Mouse (Mus musculus): ENCODE results near the gene Ptprs. TPM values are rescaled to one million over a fixed set of nuclear protein-coding genes. Genes with fewer than 3 reads are reported as not detected.

The Ptprs gene
- total and polyA plus RNA-seq, 3 experiments: 51.6 to 324 (median 80.9) TPM

DNA sequence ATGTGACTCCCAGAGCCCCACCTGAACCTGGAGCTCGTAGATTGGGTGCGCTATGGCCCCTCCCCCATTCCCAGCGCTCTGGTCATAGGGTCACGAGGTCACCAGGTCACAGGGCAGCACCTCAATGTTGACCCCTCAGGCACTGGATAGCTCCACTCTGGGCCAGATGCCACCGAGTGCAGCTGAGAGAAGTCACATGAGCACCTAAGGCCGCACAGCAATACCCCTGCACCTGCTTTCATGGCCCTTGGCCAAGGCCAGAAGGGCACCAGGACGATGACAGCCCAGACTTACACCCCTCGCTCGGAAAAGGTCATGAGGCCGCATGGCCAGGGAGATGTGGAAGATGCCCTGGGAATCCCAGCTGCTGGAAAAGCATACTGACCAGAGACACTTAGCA, 5.7 kb downstream of the Ptprs start:
- Histone ChIP-seq H3K9me3 (replicated peaks; ENCODE audit: insufficient read depth, low read length) (no peaks in the 10 kb centered on the region), H3K27me3 (ENCODE audit: control insufficient read depth in 1 of 2, insufficient read depth in 2 of 2, low read length in 2 of 2) (no peaks in the 10 kb centered on the region), H3K4me1 (ENCODE audit: control insufficient read depth in 1 of 2, insufficient read depth in 2 of 2, low read length in 2 of 2) (peaks cover 5 to 22% of the 10 kb centered on the region in 2 experiments), H3K9ac (ENCODE audit: control insufficient read depth, low read depth, low read length, poor library complexity, severe bottlenecking) (no peak overlapping the region), H3K4me3 (ENCODE audit: control insufficient read depth in 1 of 2, insufficient read depth in 1 of 2, low read depth in 2 of 2, low read length in 2 of 2) (no peak overlapping the region), H3K79me2 (ENCODE audit: control insufficient read depth, insufficient read depth, low read length, poor library complexity) (peaks cover 55% of the 10 kb centered on the region), H3K27ac (ENCODE audit: control insufficient read depth, low read depth, low read length) (no peak overlapping the region), H3K36me3 (ENCODE audit: control insufficient read depth in 1 of 2, insufficient read depth in 2 of 2, low read length in 2 of 2) (peaks cover 2 to 4% of the 10 kb centered on the region in 2 experiments; a peak in 1 of 4 replicates)
- no peak for DNase-seq (ENCODE audit: low read depth, low spot score)
- TF ChIP-seq BHLHE40 (IDR thresholded peaks at IDR 0.05; ENCODE audit: borderline replicate concordance, low read depth, low read length): no peak
- TF ChIP-seq TBP (IDR thresholded peaks at IDR 0.05; ENCODE audit: low read depth, low read length): no peak
- TF ChIP-seq KAT2A (conservative IDR thresholded peaks at IDR 0.05; ENCODE audit: low read depth, low read length): no peak
- no peak for TF ChIP-seq EP300 (IDR thresholded peaks at IDR 0.05; ENCODE audit: low read depth in 1 of 2, low read length in 2 of 2)
- no peak for TF ChIP-seq JUND (IDR thresholded peaks at IDR 0.05; ENCODE audit: low read depth, low read length)
- TF ChIP-seq NELFE (IDR thresholded peaks at IDR 0.05; ENCODE audit: low read depth, low read length): no peak
- no peak for TF ChIP-seq POLR2A (IDR thresholded peaks at IDR 0.05; ENCODE audit: control insufficient read depth in 1 of 2, insufficient read depth in 1 of 2, low read depth in 1 of 2, low read length in 2 of 2, poor library complexity in 1 of 2)
- no peak for TF ChIP-seq SMC3 (IDR thresholded peaks at IDR 0.05; ENCODE audit: low read depth, low read length)

DNA sequence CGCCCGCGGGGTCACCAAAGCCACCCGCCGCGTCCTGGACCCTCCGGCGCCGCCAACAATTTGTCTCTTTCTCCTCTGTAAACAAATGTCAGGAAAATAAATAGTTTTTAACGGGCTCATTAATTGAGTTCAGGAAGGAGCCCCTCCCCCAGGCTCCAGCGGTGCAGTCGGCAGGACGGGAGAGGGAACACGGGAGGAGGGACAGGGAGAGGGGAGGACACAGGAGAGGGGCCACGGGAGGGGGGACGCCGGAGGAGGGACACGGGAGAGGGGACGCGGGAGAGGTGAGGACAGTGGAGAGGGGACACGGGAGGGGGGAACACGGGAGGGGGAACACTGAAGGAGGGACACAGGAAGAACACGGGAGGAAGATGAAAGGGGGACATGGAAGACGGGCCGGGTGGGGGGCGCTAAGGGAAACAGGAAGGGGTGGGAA, 6.3 kb downstream of the Ptprs start:
- Histone ChIP-seq H3K27me3 (ENCODE audit: control insufficient read depth in 1 of 2, insufficient read depth in 2 of 2, low read length in 2 of 2) (no peaks in the 10 kb centered on the region), H3K4me3 (ENCODE audit: control insufficient read depth in 1 of 2, insufficient read depth in 1 of 2, low read depth in 2 of 2, low read length in 2 of 2) (no peak overlapping the region)

DNA sequence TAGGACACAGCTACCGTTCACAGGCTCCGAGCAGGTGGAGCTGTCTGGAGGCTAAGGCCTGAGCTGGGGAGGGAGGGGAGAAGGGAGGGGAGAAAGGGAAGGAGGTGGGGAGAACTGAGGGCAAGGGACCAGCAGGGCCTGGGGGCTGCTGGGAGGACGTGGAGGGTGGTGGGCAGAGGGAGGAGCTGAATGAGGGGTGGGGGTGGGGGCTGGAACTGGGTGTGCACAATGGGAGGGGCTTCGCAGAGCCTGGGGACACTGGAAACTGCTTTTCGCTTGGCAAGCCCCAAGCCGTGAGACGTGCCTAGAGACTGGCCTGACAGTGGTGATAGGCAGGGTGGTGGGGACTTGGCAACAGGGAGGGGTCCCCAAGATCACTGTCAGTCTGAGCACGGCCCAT, 7.0 kb downstream of the Ptprs start:
- no peak overlapping the region for H3K27ac ChIP-seq (ENCODE audit: control insufficient read depth, low read depth, low read length)
- peaks cover 51% of the 10 kb centered on the region for H3K79me2 ChIP-seq (ENCODE audit: control insufficient read depth, insufficient read depth, low read length, poor library complexity)
- H3K36me3 ChIP-seq (ENCODE audit: control insufficient read depth in 1 of 2, insufficient read depth in 2 of 2, low read length in 2 of 2): peaks cover 2 to 4% of the 10 kb centered on the region in 2 experiments; a peak in 1 of 4 replicates
- H3K4me1 ChIP-seq (ENCODE audit: control insufficient read depth in 1 of 2, insufficient read depth in 2 of 2, low read length in 2 of 2): peaks cover 5 to 18% of the 10 kb centered on the region in 2 experiments
- H3K4me3 ChIP-seq (ENCODE audit: control insufficient read depth in 1 of 2, insufficient read depth in 1 of 2, low read depth in 2 of 2, low read length in 2 of 2): no peak overlapping the region
- DNase-seq (ENCODE audit: low read depth, low spot score): no peak
- no peaks in the 10 kb centered on the region for H3K9me3 ChIP-seq (replicated peaks; ENCODE audit: insufficient read depth, low read length)
- H3K9ac ChIP-seq (ENCODE audit: control insufficient read depth, low read depth, low read length, poor library complexity, severe bottlenecking): no peak overlapping the region
- no peaks in the 10 kb centered on the region for H3K27me3 ChIP-seq (ENCODE audit: control insufficient read depth in 1 of 2, insufficient read depth in 2 of 2, low read length in 2 of 2)
- no peak for TF ChIP-seq USF2 (IDR thresholded peaks at IDR 0.05; ENCODE audit: borderline replicate concordance in 1 of 2, insufficient read depth in 1 of 2, low read depth in 1 of 2, low read length in 2 of 2)
- no peak for TF ChIP-seq CHD1 (IDR thresholded peaks at IDR 0.05; ENCODE audit: low read depth, low read length)
- TF ChIP-seq TBP (IDR thresholded peaks at IDR 0.05; ENCODE audit: low read depth, low read length): no peak
- TF ChIP-seq UBTF (IDR thresholded peaks at IDR 0.05; ENCODE audit: borderline replicate concordance, insufficient read depth, low read depth, low read length): no peak
- no peak for TF ChIP-seq HCFC1 (IDR thresholded peaks at IDR 0.05; ENCODE audit: low read depth, low read length)
- no peak for TF ChIP-seq MAX (IDR thresholded peaks at IDR 0.05; ENCODE audit: low read length)
- TF ChIP-seq NRF1 (IDR thresholded peaks at IDR 0.05; ENCODE audit: insufficient read depth, low read depth, low read length, poor library complexity, severe bottlenecking): no peak
- TF ChIP-seq CTCF (IDR thresholded peaks at IDR 0.05 in 2 of 3, conservative IDR thresholded peaks at IDR 0.05 in 1 of 3; ENCODE audit: control insufficient read depth in 1 of 3, insufficient read depth in 1 of 3, low read depth in 2 of 3, low read length in 3 of 3, poor library complexity in 1 of 3, severe bottlenecking in 1 of 3): no peak
- no peak for TF ChIP-seq RAD21 (IDR thresholded peaks at IDR 0.05; ENCODE audit: low read depth, low read length)
- no peak for TF ChIP-seq POLR2AphosphoS5 (IDR thresholded peaks at IDR 0.05; ENCODE audit: borderline replicate concordance, low read depth, low read length)
- no peak for TF ChIP-seq E2F4 (IDR thresholded peaks at IDR 0.05; ENCODE audit: borderline replicate concordance, low read depth, low read length)
- no peak for TF ChIP-seq EP300 (IDR thresholded peaks at IDR 0.05; ENCODE audit: low read depth in 1 of 2, low read length in 2 of 2)
- TF ChIP-seq GATA1 (IDR thresholded peaks at IDR 0.05; ENCODE audit: low read depth, low read length): no peak

More for the DNA sequence above, 6.3 kb downstream of the Ptprs start:
- peaks cover 57% of the 10 kb centered on the region for H3K79me2 ChIP-seq (ENCODE audit: control insufficient read depth, insufficient read depth, low read length, poor library complexity)
- H3K36me3 ChIP-seq (ENCODE audit: control insufficient read depth in 1 of 2, insufficient read depth in 2 of 2, low read length in 2 of 2): peaks cover 2 to 4% of the 10 kb centered on the region in 2 experiments; a peak in 1 of 4 replicates
- no peak overlapping the region for H3K9ac ChIP-seq (ENCODE audit: control insufficient read depth, low read depth, low read length, poor library complexity, severe bottlenecking)
- TF ChIP-seq ETS1 (IDR thresholded peaks at IDR 0.05; ENCODE audit: low read depth, low read length) (no peak), KAT2A (conservative IDR thresholded peaks at IDR 0.05; ENCODE audit: low read depth, low read length) (no peak), MYB (IDR thresholded peaks at IDR 0.05; ENCODE audit: low read depth, low read length) (no peak), JUND (IDR thresholded peaks at IDR 0.05; ENCODE audit: low read depth, low read length) (no peak), CHD1 (IDR thresholded peaks at IDR 0.05; ENCODE audit: low read depth, low read length) (no peak), POLR2A (IDR thresholded peaks at IDR 0.05; ENCODE audit: control insufficient read depth in 1 of 2, insufficient read depth in 1 of 2, low read depth in 1 of 2, low read length in 2 of 2, poor library complexity in 1 of 2) (no peak), RAD21 (IDR thresholded peaks at IDR 0.05; ENCODE audit: low read depth, low read length) (no peak), ZKSCAN1 (IDR thresholded peaks at IDR 0.05; ENCODE audit: low read depth, low read length) (no peak), POLR2AphosphoS2 (IDR thresholded peaks at IDR 0.05; ENCODE audit: low read length) (no peak), MAFK (IDR thresholded peaks at IDR 0.05; ENCODE audit: borderline replicate concordance, low read depth, low read length) (no peak), USF1 (IDR thresholded peaks at IDR 0.05; ENCODE audit: low read depth, low read length) (no peak), MEF2A (IDR thresholded peaks at IDR 0.05; ENCODE audit: extremely low read depth, insufficient replicate concordance, low read depth, low read length, poor library complexity, severe bottlenecking) (no peak), BHLHE40 (IDR thresholded peaks at IDR 0.05; ENCODE audit: borderline replicate concordance, low read depth, low read length) (no peak), ZNF384 (IDR thresholded peaks at IDR 0.05; ENCODE audit: low read depth, low read length) (no peak), ZC3H11A (IDR thresholded peaks at IDR 0.05; ENCODE audit: low read depth, low read length) (no peak), EP300 (IDR thresholded peaks at IDR 0.05; ENCODE audit: low read depth in 1 of 2, low read length in 2 of 2) (no peak), POLR2AphosphoS5 (IDR thresholded peaks at IDR 0.05; ENCODE audit: borderline replicate concordance, low read depth, low read length) (no peak), GATA1 (IDR thresholded peaks at IDR 0.05; ENCODE audit: low read depth, low read length) (no peak)
- H3K4me1 ChIP-seq (ENCODE audit: control insufficient read depth in 1 of 2, insufficient read depth in 2 of 2, low read length in 2 of 2): peaks cover 5 to 22% of the 10 kb centered on the region in 2 experiments
- H3K27ac ChIP-seq (ENCODE audit: control insufficient read depth, low read depth, low read length): no peak overlapping the region
- DNase-seq (ENCODE audit: low read depth, low spot score): no peak
- no peaks in the 10 kb centered on the region for H3K9me3 ChIP-seq (replicated peaks; ENCODE audit: insufficient read depth, low read length)
